Comparison of ENCODE assay signal across 15 mouse cellular contexts in genomic region chr9:109606837-109607236, GRCm38 (mm10). TPM values are rescaled to one million over a fixed set of nuclear protein-coding genes. Genes with fewer than 3 reads are reported as not detected.
DNase-seq lines count a peak whose midpoint lies in the region; TF ChIP-seq lines count a peak whose summit lies in the region.
"Not testable (repeated sequence)": the region's sequence is repeated elsewhere in the genome, so short reads cannot be mapped to it uniquely, and the experiment has no call there.
"Had no signal": no experiment of that assay in that cellular context is flagged by ENCODE, and none has a peak within 500 bp of the region (broad histone marks: within the 10 kb centered on the region; RNA-seq: fewer than 3 reads in every experiment).

No protein-coding gene starts in this region.

- DNase-seq in adrenal gland, postnatal 10 days, result peak; percentile 67
- peak; percentile 64 for DNase-seq in embryo, embryonic 10.5 days (ENCODE audit: low spot score)
- DNase-seq in hindbrain, embryonic 10.5 days (ENCODE audit: low spot score), result peak; percentile 24
- DNase-seq in kidney, postnatal 25 days, result peak; percentile 40 to 76
- peak; percentile 7 to 25 for DNase-seq in left cerebral cortex, adult 2 months (ENCODE audit: extremely low spot score in 1 of 2, low spot score in 2 of 2)
- DNase-seq in mesoderm, embryonic 11.5 days (ENCODE audit: low read depth, low spot score), result peak; percentile 26
- peak; percentile 0 to 1 for DNase-seq in right cerebral cortex, postnatal 36 days (ENCODE audit: low spot score in 2 of 2)

- H3K27me3 ChIP-seq in E14TG2a.4 (ENCODE audit: insufficient read depth, low read length); hindbrain, embryonic 10.5 days (ENCODE audit: insufficient read depth, poor library complexity, severe bottlenecking): not testable (repeated sequence)

- H3K4me3 ChIP-seq in E14TG2a.4 (replicated peaks; ENCODE audit: low read length); hindbrain, embryonic 10.5 days; left cerebral cortex, adult 2 months: not testable (repeated sequence)

- intact Hi-C loops in left cerebral cortex, adult 2 months (cut with DNase I), result loop anchor here (5.0 to 10.0 kb wide), 2 partner anchors 520 to 602 kb away; no protein-coding TSS in a partner anchor

- H3K9me3 ChIP-seq in E14TG2a.4 (ENCODE audit: low read length); hindbrain, embryonic 10.5 days: not testable (repeated sequence)

- not testable (repeated sequence) for H3K36me3 ChIP-seq in E14TG2a.4 (ENCODE audit: insufficient read depth, low read length); hindbrain, embryonic 10.5 days

- TF ChIP-seq CTCF in E14TG2a.4 (conservative IDR thresholded peaks at IDR 0.05; ENCODE audit: low read length), result peak; percentile 22; the same call in 1 of the 2 replicates
- TF ChIP-seq CTCF in left cerebral cortex, adult 2 months (IDR thresholded peaks at IDR 0.05), result peak; percentile 52

- WGBS in hindbrain, embryonic 10.5 days, result 42% methylated on average over 5 of the region's 5 CpGs

- not testable (repeated sequence) for H3K27ac ChIP-seq in hindbrain, embryonic 10.5 days; left cerebral cortex, adult 2 months

- H3K4me1 ChIP-seq in E14TG2a.4 (replicated peaks; ENCODE audit: low read depth, low read length); hindbrain, embryonic 10.5 days (replicated peaks): not testable (repeated sequence)

RNA-seq across cellular contexts. Expression of gene Fbxw24, which starts 19.0 kb away (rescaled TPM):
- total RNA-seq in adrenal gland, postnatal 10 days (2021), result not detected
- polyA plus RNA-seq in hindbrain, embryonic 10.5 days (2016; fragmentation: Nextera tagmentation; extraction: Ambion mirVana), result not detected in 2 replicates
- not detected for total RNA-seq in left cerebral cortex, adult 2 months (2021)
- total RNA-seq: heart, adult 18-20 months had no signal
- polyA plus RNA-seq: hindbrain, embryonic 13.5 days; limb, embryonic 14.5 days; macrophage; small intestine, adult 2 months had no signal

RNA-seq across cellular contexts. Expression of gene Fbxw15, which starts 38.8 kb away (rescaled TPM):
- total RNA-seq in adrenal gland, postnatal 10 days (2021), result not detected
- not detected in 2 replicates for polyA plus RNA-seq in hindbrain, embryonic 10.5 days (2016; fragmentation: Nextera tagmentation; extraction: Ambion mirVana)
- total RNA-seq in left cerebral cortex, adult 2 months (2021), result not detected
- total RNA-seq: heart, adult 18-20 months had no signal
- polyA plus RNA-seq: embryonic facial prominence, embryonic 13.5 days; hindbrain, embryonic 13.5 days; limb, embryonic 14.5 days; macrophage; small intestine, adult 2 months; thymus, adult 2 months had no signal

RNA-seq across cellular contexts. Expression of gene Fbxw25, which starts 57.6 kb away (rescaled TPM):
- total RNA-seq in adrenal gland, postnatal 10 days (2021), result not detected
- not detected in 2 replicates for polyA plus RNA-seq in hindbrain, embryonic 10.5 days (2016; fragmentation: Nextera tagmentation; extraction: Ambion mirVana)
- total RNA-seq in left cerebral cortex, adult 2 months (2021), result not detected
- total RNA-seq: heart, adult 18-20 months had no signal
- polyA plus RNA-seq: embryonic facial prominence, embryonic 13.5 days; hindbrain, embryonic 13.5 days; limb, embryonic 14.5 days; macrophage; small intestine, adult 2 months; thymus, adult 2 months had no signal

Comparison
In these comparisons a context has a peak if more than half of its experiments do, and no peak if none do; other contexts are left out.
1. DNase-seq: peak in every context shown above with its lines; median percentile 67 in adrenal gland, postnatal 10 days; 64 in embryo, embryonic 10.5 days; 58 in kidney, postnatal 25 days; 26 in mesoderm, embryonic 11.5 days; 24 in hindbrain, embryonic 10.5 days; 16 in left cerebral cortex, adult 2 months; 0 in right cerebral cortex, postnatal 36 days.